Mouse (Mus musculus) lung, embryonic 14.5 days (tissue): ENCODE measurements around the gene Dhcr24. TPM values are rescaled to one million over a fixed set of nuclear protein-coding genes. Genes with fewer than 3 reads are reported as not detected.
A peak's percentile ranks its signal among the peaks of the same experiment; 100 is the strongest.

Experiments
- ATAC-seq: fragments of 200-750 bp; cut with Nextera tagmentation; 2 replicates; pipeline ENCODE4 v1.8.0; 2017; ENCODE audit warnings: mild to moderate bottlenecking, moderate TSS enrichment, moderate library complexity; ENCODE audit not compliant: insufficient read depth
- DNase-seq: peaks from one replicate; pipeline ENCODE4 v3.0.0-alpha.2; 2015
- H3K27ac ChIP-seq: fragments of 300-500 bp; sonication (generic); 2 replicates; pipeline ENCODE4 v1.5.1; 2014; ENCODE audit warnings: low read depth, mild to moderate bottlenecking, moderate library complexity
- H3K27me3 ChIP-seq: fragments of 300-500 bp; sonication (generic); 2 replicates; pipeline ENCODE4 v1.6.1; 2014; ENCODE audit warnings: low read length, control low read depth; ENCODE audit not compliant: insufficient read depth
- H3K36me3 ChIP-seq: fragments of 300-500 bp; sonication (generic); 2 replicates; pipeline ENCODE4 v1.6.1; 2014; ENCODE audit warnings: control low read depth; ENCODE audit not compliant: insufficient read depth
- H3K4me1 ChIP-seq: fragments of 300-500 bp; sonication (generic); 2 replicates; pipeline ENCODE4 v1.6.1; 2014; ENCODE audit warnings: antibody characterized with exemption, control low read depth; ENCODE audit not compliant: insufficient read depth
- H3K4me2 ChIP-seq: fragments of 300-500 bp; sonication (generic); 2 replicates; pipeline ENCODE4 v1.6.1; 2014; ENCODE audit warnings: mild to moderate bottlenecking
- H3K4me3 ChIP-seq: fragments of 300-500 bp; sonication (generic); 2 replicates; pipeline ENCODE4 v1.5.1; 2014; ENCODE audit warnings: low read depth, low read length
- H3K9ac ChIP-seq: fragments of 300-500 bp; sonication (generic); 2 replicates; pipeline ENCODE4 v1.6.1; 2014
- H3K9me3 ChIP-seq: fragments of 300-500 bp; sonication (generic); 2 replicates; pipeline ENCODE4 v1.6.1; 2016; ENCODE audit warnings: low read depth, low read length, control low read depth
- CTCF ChIP-seq: IDR thresholded peaks from 2 replicates; pipeline ENCODE4 v1.5.1; 2016; ENCODE audit warnings: antibody characterized with exemption, low read depth
- WGBS: fragments of 180-500 bp; shearing (Covaris S2); extraction: QIAGEN DNeasy Blood & Tissue Kit; methylation state at CpG from one replicate; pipeline ENCODE4 v1.1.7; 2014; 5-methylcytosine and 5-hydroxymethylcytosine counted together
- polyA plus RNA-seq: library from polyadenylated mRNA; unstranded; fragments of >200 nt; fragmentation: Nextera tagmentation; extraction: Ambion mirVana; gene quantifications from 2 replicates; pipeline ENCODE4 v1.2.1, GENCODE M21; 2014

Dhcr24 gene
- polyA plus RNA-seq, 1 experiment from 2014 or later, result 25.0 TPM

DNA sequence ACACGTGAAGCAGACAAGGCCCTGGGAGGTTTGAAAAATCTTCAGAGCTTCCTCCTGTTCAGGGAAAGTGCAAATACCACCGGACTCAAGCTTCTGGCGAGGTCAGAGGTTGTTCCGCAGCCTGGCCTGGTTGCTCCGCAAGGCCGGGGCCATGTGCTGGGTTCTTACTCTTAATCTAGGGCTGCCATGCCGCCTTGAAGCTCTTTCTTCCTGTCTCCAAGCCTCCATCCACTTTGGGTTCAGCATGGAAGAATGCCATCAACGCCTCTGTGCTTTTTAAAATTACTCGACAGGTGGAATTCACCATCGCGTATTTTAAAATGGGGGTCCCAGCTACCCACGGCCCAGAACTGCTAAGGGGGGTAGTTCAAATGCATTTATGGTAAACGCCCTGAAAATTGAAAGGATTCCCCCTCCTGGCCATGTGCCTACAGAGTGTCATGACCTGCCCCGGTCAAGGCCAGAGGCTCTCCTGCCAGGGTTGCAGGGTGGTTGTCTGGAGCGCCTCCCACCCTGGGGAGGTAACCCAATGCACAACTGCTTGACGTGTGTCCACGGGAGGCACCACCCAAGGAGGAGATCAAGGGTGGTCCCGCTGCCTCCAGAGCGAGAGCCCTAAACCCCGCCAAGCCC, 509 bp upstream of the Dhcr24 start:
- ATAC-seq, result peak; percentile 2
- H3K4me2 ChIP-seq, result peak overlapping the region; percentile 95
- 2% methylated on average over 20 of the region's 20 CpGs for WGBS

DNA sequence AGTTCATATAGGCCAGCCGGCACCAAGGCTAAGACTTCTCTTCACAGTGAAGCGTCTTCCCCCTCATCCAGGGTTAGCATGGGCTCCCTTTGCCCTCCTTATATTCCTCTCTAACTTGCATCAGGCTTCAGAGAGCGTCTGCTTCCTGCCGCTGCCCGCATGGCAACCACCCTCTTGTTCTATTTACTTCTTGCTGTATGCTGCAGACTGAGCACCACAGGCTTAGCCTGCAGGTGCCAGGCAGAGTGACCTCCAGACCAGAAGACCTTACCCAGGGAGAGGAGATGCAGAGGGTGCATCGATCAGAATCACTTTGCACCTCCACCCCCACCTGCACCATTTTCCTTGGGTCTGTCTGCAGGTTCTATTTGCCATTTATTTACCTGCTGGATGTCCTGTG, 1.2 kb downstream of the Dhcr24 start:
- peak overlapping the region; percentile 85 for H3K4me3 ChIP-seq
- peak overlapping the region; percentile 72 for H3K9ac ChIP-seq
- H3K27me3 ChIP-seq, result no peaks in the 10 kb centered on the region
- peak overlapping the region; percentile 95 for H3K4me2 ChIP-seq
- peak; percentile 10 for DNase-seq
- no peak for TF ChIP-seq CTCF
- H3K27ac ChIP-seq, result no peak overlapping the region
- peaks cover 29% of the 10 kb centered on the region for H3K36me3 ChIP-seq
- ATAC-seq, result no peak
- WGBS, result 4% methylated on average over 6 of the region's 6 CpGs
- H3K9me3 ChIP-seq, result no peaks in the 10 kb centered on the region
- H3K4me1 ChIP-seq, result peaks cover 14% of the 10 kb centered on the region

More for the DNA sequence above, 509 bp upstream of the Dhcr24 start:
- no peak for DNase-seq
- peak overlapping the region; percentile 32 for H3K9ac ChIP-seq
- H3K4me3 ChIP-seq, result peak overlapping the region; percentile 85
- H3K9me3 ChIP-seq, result no peaks in the 10 kb centered on the region
- peaks cover 14% of the 10 kb centered on the region for H3K4me1 ChIP-seq
- TF ChIP-seq CTCF, result 0 out of 2 replicates have a peak, but pooled peaks have one; percentile 6
- peaks cover 12% of the 10 kb centered on the region for H3K36me3 ChIP-seq
- H3K27me3 ChIP-seq, result no peaks in the 10 kb centered on the region
- H3K27ac ChIP-seq, result no peak overlapping the region; the same call in 1 of the 2 replicates

DNA sequence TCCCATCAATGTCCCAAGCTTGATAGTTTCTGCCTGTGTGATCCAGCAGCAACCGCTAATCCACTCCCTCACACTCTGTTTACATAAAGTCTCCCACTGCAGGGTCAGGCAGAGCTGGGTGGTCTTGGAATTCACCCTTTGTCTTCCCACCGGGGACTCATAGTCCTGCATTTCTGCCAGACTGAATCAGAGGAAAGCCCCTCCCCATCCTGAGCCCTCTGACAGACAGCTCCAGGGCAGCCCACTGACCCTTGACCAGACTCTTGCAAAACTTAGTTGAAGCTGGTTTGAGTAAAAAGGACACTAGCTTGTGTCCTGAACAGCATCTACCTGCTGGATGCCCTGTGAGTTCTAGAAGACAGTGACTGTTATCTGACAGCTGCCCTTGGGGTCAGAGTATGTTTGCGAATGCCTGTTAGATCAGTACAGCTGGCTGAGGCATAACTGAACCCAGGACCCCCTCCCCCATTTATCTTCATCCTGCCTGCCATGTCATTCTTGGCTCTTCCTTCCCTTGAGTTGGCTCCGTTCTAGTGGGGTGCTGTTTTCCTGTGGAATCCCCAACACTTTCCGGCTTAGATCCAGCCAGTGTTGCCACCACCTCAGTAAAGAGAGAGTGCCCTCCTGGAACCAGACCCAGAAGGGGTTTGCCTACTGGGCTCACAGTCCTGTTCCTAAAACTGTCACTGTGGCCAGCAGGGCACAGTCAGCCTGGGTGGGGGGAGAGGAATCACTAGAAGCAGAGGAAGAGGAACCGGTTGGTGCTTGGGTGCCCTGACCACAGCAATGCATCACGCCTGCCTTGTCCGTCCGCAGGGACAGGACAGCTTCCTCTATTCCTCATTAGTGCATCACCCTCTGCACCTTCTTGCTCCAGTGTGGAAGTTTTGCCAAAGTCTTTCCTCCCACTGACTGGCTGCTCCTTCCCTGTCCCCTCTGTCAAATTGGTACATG, 2.3 kb downstream of the Dhcr24 start:
- peak overlapping the region; percentile 36 for H3K9ac ChIP-seq
- peaks cover 40% of the 10 kb centered on the region for H3K36me3 ChIP-seq
- H3K4me3 ChIP-seq, result peak overlapping the region; percentile 85
- H3K9me3 ChIP-seq, result no peaks in the 10 kb centered on the region
- peak overlapping the region; percentile 95 for H3K4me2 ChIP-seq
- WGBS, result 32% methylated on average over 9 of the region's 9 CpGs
- no peak overlapping the region for H3K27ac ChIP-seq
- ATAC-seq (no peak), DNase-seq (peak; percentile 57)
- H3K4me1 ChIP-seq, result peaks cover 14% of the 10 kb centered on the region
- TF ChIP-seq CTCF, result no peak
- no peaks in the 10 kb centered on the region for H3K27me3 ChIP-seq

DNA sequence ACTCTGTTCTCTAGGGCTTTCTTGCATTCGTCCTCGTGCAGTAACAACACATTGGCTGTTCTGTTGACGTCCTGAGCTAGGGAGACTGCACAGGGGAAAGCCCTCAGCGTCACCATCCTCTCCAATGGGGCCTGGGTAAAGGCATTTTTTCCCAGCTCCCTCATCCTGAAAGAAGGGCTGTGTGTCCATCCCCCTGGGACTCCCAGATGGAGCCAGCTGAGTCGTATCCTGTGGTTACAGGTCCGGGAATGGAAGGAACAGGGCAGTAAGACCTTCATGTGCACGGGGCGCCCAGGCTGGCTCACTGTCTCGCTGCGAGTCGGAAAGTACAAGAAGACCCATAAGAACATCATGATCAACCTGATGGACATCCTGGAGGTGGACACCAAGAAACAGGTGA, 3.3 kb downstream of the Dhcr24 start:
- no peak overlapping the region; the same call in 1 of the 2 replicates for H3K4me2 ChIP-seq
- no peak for TF ChIP-seq CTCF

DNA sequence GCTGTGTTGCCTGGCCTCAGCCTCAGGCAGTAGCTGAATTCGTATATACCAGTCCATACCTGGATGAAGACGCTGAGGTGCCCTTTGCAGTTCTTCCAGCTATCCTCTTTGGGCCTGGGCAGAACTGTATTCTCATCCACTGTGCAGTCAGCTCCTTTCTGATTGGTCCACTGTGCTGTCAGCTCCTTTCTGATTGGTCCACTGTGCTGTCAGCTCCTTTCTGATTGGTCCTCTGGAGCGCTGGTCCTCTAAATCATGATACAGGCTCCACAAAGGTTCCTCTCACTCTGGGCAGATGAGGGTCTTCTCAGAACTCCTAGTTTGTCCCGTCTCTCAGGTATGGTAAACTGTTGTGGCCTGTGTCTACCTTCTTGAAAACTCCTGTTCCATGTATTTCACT, 8.8 kb downstream of the Dhcr24 start:
- Histone ChIP-seq H3K9me3 (no peaks in the 10 kb centered on the region), H3K4me2 (no peak overlapping the region), H3K36me3 (peaks cover 92% of the 10 kb centered on the region), H3K27ac (no peak overlapping the region), H3K4me3 (no peak overlapping the region), H3K9ac (no peak overlapping the region), H3K27me3 (no peaks in the 10 kb centered on the region), H3K4me1 (no peaks in the 10 kb centered on the region)
- ATAC-seq, result no peak
- WGBS, result 91% methylated on average over 4 of the region's 4 CpGs
- no peak for DNase-seq
- no peak for TF ChIP-seq CTCF

More for the DNA sequence above, 3.3 kb downstream of the Dhcr24 start:
- H3K4me3 ChIP-seq, result no peak overlapping the region
- peaks cover 14% of the 10 kb centered on the region for H3K4me1 ChIP-seq
- H3K27ac ChIP-seq, result no peak overlapping the region
- H3K27me3 ChIP-seq, result no peaks in the 10 kb centered on the region
- no peak for DNase-seq
- no peaks in the 10 kb centered on the region for H3K9me3 ChIP-seq
- no peak overlapping the region for H3K9ac ChIP-seq
- WGBS, result 84% methylated on average over 11 of the region's 11 CpGs
- no peak for ATAC-seq
- H3K36me3 ChIP-seq, result peaks cover 49% of the 10 kb centered on the region

DNA sequence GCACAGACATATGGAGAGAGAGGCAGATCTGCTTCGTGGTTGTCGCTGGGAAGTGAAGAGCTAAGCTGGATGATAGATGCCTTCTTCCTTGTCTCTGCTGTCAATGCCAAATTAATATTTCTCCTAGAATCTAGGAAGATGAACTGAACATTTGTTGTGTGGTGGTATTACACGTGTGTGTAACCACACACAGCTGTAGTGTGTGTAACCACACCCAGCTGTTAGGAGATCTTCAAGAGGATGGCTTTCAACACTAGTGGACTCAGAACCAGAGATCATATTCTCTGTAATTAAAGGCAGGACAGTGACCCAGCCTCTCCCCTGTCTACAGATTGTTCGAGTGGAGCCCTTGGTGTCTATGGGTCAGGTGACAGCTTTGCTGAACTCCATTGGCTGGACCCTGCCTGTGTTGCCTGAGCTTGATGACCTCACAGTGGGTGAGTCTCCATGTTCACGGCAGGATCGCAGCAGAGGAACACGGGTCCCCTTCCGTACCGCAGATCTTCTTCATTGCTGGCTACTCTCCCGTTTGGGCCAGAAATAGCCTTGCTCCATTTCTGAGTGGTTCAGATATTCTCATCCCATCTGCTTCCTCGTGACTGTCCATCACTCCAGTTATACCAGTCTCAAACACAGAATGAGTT, 10.4 kb downstream of the Dhcr24 start:
- no peak overlapping the region for H3K4me3 ChIP-seq
- DNase-seq (no peak), ATAC-seq (no peak)
- 77% methylated on average over 11 of the region's 11 CpGs for WGBS
- peaks cover 92% of the 10 kb centered on the region for H3K36me3 ChIP-seq
- no peak overlapping the region for H3K27ac ChIP-seq
- H3K9ac ChIP-seq, result no peak overlapping the region
- H3K9me3 ChIP-seq, result no peaks in the 10 kb centered on the region
- no peak overlapping the region for H3K4me2 ChIP-seq
- H3K27me3 ChIP-seq, result no peaks in the 10 kb centered on the region
- H3K4me1 ChIP-seq, result no peaks in the 10 kb centered on the region
- TF ChIP-seq CTCF, result no peak
